24 mouse cellular contexts compared by ENCODE assay signal in the genomic region with DNA sequence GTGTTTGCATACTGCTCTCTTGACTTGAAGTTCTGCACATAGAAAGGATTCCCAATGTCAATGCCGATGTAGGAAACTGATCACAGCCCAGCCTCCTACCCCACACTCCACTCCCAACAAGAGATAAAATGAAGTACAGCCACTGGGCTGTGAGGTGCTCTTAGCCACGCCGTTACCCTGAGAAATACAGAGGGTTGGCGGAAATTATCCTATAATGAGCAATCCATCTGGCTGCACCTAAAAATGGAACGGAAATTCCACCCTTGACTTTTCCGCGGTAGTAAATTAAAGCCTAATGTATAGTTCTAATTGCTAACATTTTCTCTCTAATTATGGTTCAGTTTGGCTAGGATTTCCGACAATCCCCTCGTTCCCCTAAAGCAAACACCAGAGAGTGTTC.
"Had no signal": no experiment of that assay in that cellular context is flagged by ENCODE, and none has a peak within 500 bp of the region (broad histone marks: within the 10 kb centered on the region; RNA-seq: fewer than 3 reads in every experiment).

No protein-coding gene starts in this region.

- H3K4me3 ChIP-seq: layer of hippocampus, adult 2 months; limb, embryonic 12.5 days; liver, embryonic 12.5 days; liver, embryonic 15.5 days; lung, embryonic 15.5 days; megakaryocyte, embryonic 14.5 days; midbrain, embryonic 10.5 days; midbrain, embryonic 15.5 days; neural tube, embryonic 12.5 days; neural tube, embryonic 15.5 days had no signal

- H3K4me1 ChIP-seq: liver, embryonic 12.5 days; liver, embryonic 15.5 days; lung, embryonic 15.5 days; megakaryocyte, embryonic 14.5 days; midbrain, embryonic 10.5 days; midbrain, embryonic 15.5 days; neural tube, embryonic 12.5 days; neural tube, embryonic 15.5 days had no signal

- H3K9me3 ChIP-seq: limb, embryonic 12.5 days; liver, embryonic 12.5 days; liver, embryonic 15.5 days; lung, embryonic 15.5 days; megakaryocyte, embryonic 14.5 days; midbrain, embryonic 10.5 days; midbrain, embryonic 15.5 days; neural tube, embryonic 12.5 days; neural tube, embryonic 15.5 days had no signal

- H3K9ac ChIP-seq: limb, embryonic 12.5 days; liver, embryonic 12.5 days; liver, embryonic 15.5 days; lung, embryonic 15.5 days; midbrain, embryonic 15.5 days; neural tube, embryonic 12.5 days; neural tube, embryonic 15.5 days had no signal

- ATAC-seq: liver, embryonic 12.5 days; midbrain, embryonic 15.5 days had no signal

- H3K4me2 ChIP-seq: limb, embryonic 12.5 days; liver, embryonic 12.5 days; liver, embryonic 15.5 days; lung, embryonic 15.5 days; midbrain, embryonic 15.5 days; neural tube, embryonic 12.5 days; neural tube, embryonic 15.5 days had no signal

- H3K27ac ChIP-seq: kidney, postnatal 0 days; layer of hippocampus, adult 2 months; limb, embryonic 12.5 days; liver, embryonic 12.5 days; liver, embryonic 15.5 days; lung, embryonic 15.5 days; midbrain, embryonic 10.5 days; midbrain, embryonic 15.5 days; neural tube, embryonic 12.5 days; neural tube, embryonic 15.5 days; stomach, postnatal 0 days had no signal

- H3K27me3 ChIP-seq: limb, embryonic 12.5 days; liver, embryonic 12.5 days; liver, embryonic 15.5 days; lung, embryonic 15.5 days; megakaryocyte, embryonic 14.5 days; midbrain, embryonic 15.5 days; neural tube, embryonic 12.5 days; neural tube, embryonic 15.5 days had no signal

- H3K36me3 ChIP-seq: limb, embryonic 12.5 days; liver, embryonic 12.5 days; liver, embryonic 15.5 days; lung, embryonic 15.5 days; midbrain, embryonic 10.5 days; midbrain, embryonic 15.5 days; neural tube, embryonic 12.5 days; neural tube, embryonic 15.5 days had no signal

- DNase-seq: kidney, adult 2 months; kidney, postnatal 25 days; layer of hippocampus, adult 9-11 months; liver; lung, adult 18-20 months; lung, postnatal 10 days; lung, postnatal 36 days; right cerebral cortex, adult 18-20 months; right cerebral cortex, postnatal 14 days; right cerebral cortex, postnatal 4 days; thymus, adult 2 months; thymus, postnatal 25 days had no signal
